Mouse (Mus musculus) neural tube, embryonic 11.5 days (tissue): ENCODE measurements at regions not wholly inside any gene's neighbourhood (a gene's known extent, or its start where the extent isn't known, plus 50 kb on each side); places are given as distances from the start of the nearest gene placed in this dataset.

Experiments used
- ATAC-seq: fragments of 200-750 bp; cut with Nextera tagmentation; 2 replicates; pipeline ENCODE4 v1.8.0; 2017; ENCODE audit warnings: moderate number of reproducible peaks, mild to moderate bottlenecking, moderate TSS enrichment, moderate library complexity; ENCODE audit not compliant: insufficient read depth, low FRiP score, low TSS enrichment
- DNase-seq: peaks from one replicate; pipeline ENCODE4 v3.0.0-alpha.2; 2015; ENCODE audit warnings: low spot score
- H3K27ac ChIP-seq: fragments of 300-500 bp; sonication (generic); 2 replicates; pipeline ENCODE4 v1.5.1; 2014; ENCODE audit warnings: low read depth, mild to moderate bottlenecking, low read length
- H3K27me3 ChIP-seq: fragments of 300-500 bp; sonication (generic); 2 replicates; pipeline ENCODE4 v1.6.1; 2014; ENCODE audit warnings: mild to moderate bottlenecking, low read length, mixed read lengths; ENCODE audit not compliant: control insufficient read depth, insufficient read depth
- H3K36me3 ChIP-seq: fragments of 300-500 bp; sonication (generic); 2 replicates; pipeline ENCODE4 v1.6.1; 2014; ENCODE audit warnings: mild to moderate bottlenecking, low read length, moderate library complexity, mixed read lengths; ENCODE audit not compliant: control insufficient read depth, insufficient read depth
- H3K4me1 ChIP-seq: fragments of 300-500 bp; sonication (generic); 2 replicates; pipeline ENCODE4 v1.6.1; 2014; ENCODE audit warnings: low read length, mixed read lengths; ENCODE audit not compliant: control insufficient read depth, insufficient read depth
- H3K4me2 ChIP-seq: fragments of 300-500 bp; sonication (generic); 2 replicates; pipeline ENCODE4 v1.6.1; 2014; ENCODE audit warnings: low read depth, mild to moderate bottlenecking, moderate library complexity
- H3K4me3 ChIP-seq: fragments of 300-500 bp; sonication (generic); 2 replicates; pipeline ENCODE4 v1.5.1; 2014; ENCODE audit warnings: low read depth, low read length
- H3K9ac ChIP-seq: fragments of 300-500 bp; sonication (generic); 2 replicates; pipeline ENCODE4 v1.6.1; 2014; ENCODE audit warnings: mild to moderate bottlenecking, low read length
- H3K9me3 ChIP-seq: fragments of 300-500 bp; sonication (generic); 2 replicates; pipeline ENCODE4 v1.6.1; 2016; ENCODE audit warnings: low read length; ENCODE audit not compliant: control insufficient read depth
- WGBS: fragments of 180-500 bp; shearing (Covaris S2); extraction: QIAGEN DNeasy Blood & Tissue Kit; methylation state at CpG from one replicate; pipeline ENCODE4 v1.1.7; 2014; 5-methylcytosine and 5-hydroxymethylcytosine counted together

DNA sequence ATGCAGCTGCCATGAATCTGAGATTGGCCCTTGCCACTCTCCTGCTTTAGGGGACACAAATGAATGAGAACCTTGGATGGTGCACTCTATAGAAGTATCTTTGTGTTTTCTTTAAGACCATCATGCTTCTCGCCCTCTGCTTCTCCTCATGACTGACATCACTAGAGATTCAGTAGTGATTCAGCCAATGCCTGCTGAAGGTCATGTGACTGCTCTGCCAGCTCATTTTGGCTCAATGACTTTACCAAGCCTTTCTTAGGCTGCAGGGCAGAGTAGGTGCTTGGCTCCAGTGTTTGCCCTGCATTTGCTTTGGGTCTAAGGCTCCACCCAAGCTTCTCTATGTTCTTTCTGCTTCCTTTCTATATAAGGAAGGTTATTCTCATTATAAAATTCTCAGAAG lies 190.1 kb upstream of the Tnp1 start:
- 93% methylated on average over 1 of the region's 1 CpGs for WGBS
- no peak overlapping the region for H3K4me2 ChIP-seq
- DNase-seq (no peak), ATAC-seq (no peak)
- H3K36me3 ChIP-seq, result no peaks in the 10 kb centered on the region
- H3K4me1 ChIP-seq, result no peaks in the 10 kb centered on the region
- H3K27me3 ChIP-seq, result no peaks in the 10 kb centered on the region
- no peak overlapping the region for H3K27ac ChIP-seq
- no peak overlapping the region for H3K9ac ChIP-seq
- H3K4me3 ChIP-seq, result no peak overlapping the region
- H3K9me3 ChIP-seq, result no peaks in the 10 kb centered on the region

DNA sequence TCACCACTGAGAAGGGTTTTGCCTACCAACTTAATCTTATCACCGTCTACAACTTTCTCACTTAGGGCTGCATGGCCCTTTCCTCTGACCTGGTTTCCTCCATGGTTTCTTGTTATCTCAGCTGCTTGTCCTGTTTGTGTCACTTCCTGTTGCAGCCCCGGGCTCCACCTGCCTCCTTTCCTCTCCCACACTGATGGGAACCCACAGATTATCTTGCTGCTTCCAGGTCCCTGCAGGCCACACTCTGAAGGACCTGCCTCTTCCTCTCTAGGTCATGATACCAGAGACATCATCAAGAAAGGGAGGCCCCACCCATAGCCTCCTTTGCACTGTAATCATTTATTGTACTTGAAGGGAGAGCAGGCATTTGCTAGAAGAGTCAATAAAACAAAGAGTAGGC lies 184.4 kb upstream of the Tnp1 start:
- Histone ChIP-seq H3K4me1 (no peaks in the 10 kb centered on the region), H3K9me3 (no peaks in the 10 kb centered on the region), H3K27ac (no peak overlapping the region), H3K4me3 (no peak overlapping the region), H3K36me3 (no peaks in the 10 kb centered on the region), H3K9ac (no peak overlapping the region), H3K27me3 (no peaks in the 10 kb centered on the region), H3K4me2 (no peak overlapping the region)
- ATAC-seq (no peak), DNase-seq (no peak)
- 84% methylated on average over 2 of the region's 2 CpGs for WGBS

DNA sequence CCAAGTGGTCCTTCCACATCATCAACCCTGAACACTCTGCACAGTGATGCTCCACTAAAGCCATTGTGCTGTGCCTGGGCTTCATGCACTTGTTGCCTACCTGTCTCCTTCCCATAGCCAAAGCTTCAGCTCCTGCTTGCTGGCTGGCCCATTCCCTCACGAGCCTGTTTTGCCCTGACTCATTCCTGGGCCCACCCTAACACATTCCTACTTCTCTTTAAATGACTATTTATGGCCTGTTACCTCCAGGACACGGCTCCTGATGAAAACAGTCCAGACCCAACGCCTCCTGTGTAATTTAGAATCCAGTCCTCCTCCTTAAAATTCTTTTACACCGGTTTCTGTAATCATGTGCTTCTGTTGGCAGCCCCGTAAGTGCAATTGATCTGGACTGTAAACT lies 175.1 kb upstream of the Tnp1 start:
- no peak for ATAC-seq
- 61% methylated on average over 5 of the region's 5 CpGs for WGBS

DNA sequence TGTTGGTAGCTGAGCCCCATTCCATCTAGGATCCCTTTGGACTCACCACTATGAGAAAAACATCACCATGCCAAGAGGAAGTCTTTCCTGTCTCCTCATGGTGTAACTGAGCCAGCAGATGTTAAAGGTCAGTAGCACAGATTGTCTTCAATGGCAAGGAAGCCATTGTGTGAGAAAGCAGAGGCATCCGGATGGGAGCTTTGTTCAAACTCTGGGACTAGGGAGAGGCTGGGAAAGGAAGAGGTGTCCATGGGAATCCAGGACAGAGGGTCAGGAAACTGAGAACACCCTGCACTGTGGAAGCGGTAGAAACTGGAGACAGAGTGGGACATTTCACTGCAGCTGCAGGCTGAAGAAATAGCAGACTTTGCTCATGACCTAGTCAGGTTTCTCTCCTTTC lies 173.1 kb upstream of the Tnp1 start:
- no peak overlapping the region for H3K27ac ChIP-seq
- WGBS, result 63% methylated on average over 2 of the region's 2 CpGs
- no peak overlapping the region for H3K4me2 ChIP-seq
- H3K9ac ChIP-seq, result no peak overlapping the region
- no peak for ATAC-seq
- no peak for DNase-seq
- H3K27me3 ChIP-seq, result no peaks in the 10 kb centered on the region
- H3K4me3 ChIP-seq, result no peak overlapping the region
- H3K4me1 ChIP-seq, result no peaks in the 10 kb centered on the region
- H3K9me3 ChIP-seq, result no peaks in the 10 kb centered on the region
- H3K36me3 ChIP-seq, result no peaks in the 10 kb centered on the region

More for the DNA sequence above, 175.1 kb upstream of the Tnp1 start:
- Histone ChIP-seq H3K27me3 (no peaks in the 10 kb centered on the region), H3K36me3 (no peaks in the 10 kb centered on the region), H3K9me3 (no peaks in the 10 kb centered on the region), H3K4me2 (no peak overlapping the region), H3K27ac (no peak overlapping the region), H3K4me1 (no peaks in the 10 kb centered on the region), H3K9ac (no peak overlapping the region), H3K4me3 (no peak overlapping the region)
- no peak for DNase-seq

DNA sequence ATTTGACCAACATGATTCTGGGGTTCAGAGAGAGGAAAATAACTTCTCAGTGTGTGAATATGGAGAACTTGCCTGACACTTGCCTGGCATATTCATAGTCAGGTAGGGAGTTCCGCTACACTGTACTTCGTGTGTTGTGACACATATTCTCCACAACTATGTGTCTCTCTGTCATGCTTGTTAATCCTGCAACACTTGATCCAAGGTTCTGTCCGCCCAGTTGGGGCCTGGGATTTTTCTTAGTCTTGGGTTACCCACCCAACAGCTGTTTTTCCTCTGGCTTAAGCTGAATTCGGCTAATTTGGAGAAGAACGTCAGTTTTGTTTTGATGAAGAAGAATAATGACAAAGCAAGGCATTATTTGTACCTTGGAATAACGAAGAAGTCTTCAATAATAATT lies 168.8 kb upstream of the Tnp1 start:
- Histone ChIP-seq H3K9ac (no peak overlapping the region), H3K4me1 (no peaks in the 10 kb centered on the region), H3K4me3 (no peak overlapping the region), H3K27me3 (no peaks in the 10 kb centered on the region), H3K4me2 (no peak overlapping the region), H3K27ac (no peak overlapping the region), H3K9me3 (no peaks in the 10 kb centered on the region), H3K36me3 (no peaks in the 10 kb centered on the region)
- ATAC-seq (no peak), DNase-seq (no peak)
- WGBS, result 90% methylated on average over 6 of the region's 6 CpGs

DNA sequence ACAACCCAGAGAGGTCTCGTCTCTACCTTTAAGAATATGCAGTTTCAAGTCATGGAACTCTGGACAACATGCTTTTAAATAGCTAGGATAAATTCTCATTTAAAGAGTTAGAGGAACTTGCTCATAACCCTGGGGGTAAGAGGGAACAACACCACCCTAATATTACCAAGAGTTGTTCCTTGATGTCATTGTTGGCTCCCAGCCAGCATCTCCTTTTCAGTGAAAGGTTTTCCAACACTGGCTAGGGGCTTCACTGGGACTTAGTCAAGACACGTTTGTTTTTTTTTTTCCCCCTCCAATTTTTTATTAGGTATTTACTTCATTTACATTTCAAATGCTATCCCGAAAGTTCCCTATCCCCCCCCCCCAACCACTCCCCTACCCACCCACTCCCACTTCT lies 163.1 kb upstream of the Tnp1 start:
- Histone ChIP-seq H3K9ac (no peak overlapping the region), H3K4me1 (no peaks in the 10 kb centered on the region), H3K27me3 (no peaks in the 10 kb centered on the region), H3K36me3 (no peaks in the 10 kb centered on the region), H3K4me2 (no peak overlapping the region), H3K27ac (no peak overlapping the region), H3K4me3 (no peak overlapping the region), H3K9me3 (no peaks in the 10 kb centered on the region)
- DNase-seq, result no peak
- no peak for ATAC-seq
- 77% methylated on average over 3 of the region's 3 CpGs for WGBS

DNA sequence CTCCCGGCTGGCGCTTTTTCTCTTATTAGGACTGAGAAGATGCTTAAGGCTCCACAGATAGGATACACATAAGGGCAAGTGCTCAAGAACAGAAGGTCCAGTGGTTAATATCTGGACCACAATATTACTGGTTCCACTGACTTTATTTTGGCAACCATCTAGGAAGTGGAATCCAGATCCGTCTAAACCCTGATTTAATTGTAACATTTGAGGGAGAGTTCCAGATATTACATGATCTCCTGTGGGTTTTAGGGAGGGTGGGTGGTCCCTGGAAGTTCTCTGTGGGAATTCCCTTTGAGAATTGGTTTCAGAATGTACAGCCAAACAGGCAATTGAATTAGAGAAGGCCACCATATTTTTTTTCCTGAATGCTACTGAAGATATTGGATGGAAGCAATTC lies 161.4 kb upstream of the Tnp1 start:
- H3K9me3 ChIP-seq, result no peaks in the 10 kb centered on the region
- WGBS, result 92% methylated on average over 3 of the region's 3 CpGs
- no peak overlapping the region for H3K4me2 ChIP-seq
- no peaks in the 10 kb centered on the region for H3K27me3 ChIP-seq
- H3K27ac ChIP-seq, result no peak overlapping the region
- ATAC-seq (no peak), DNase-seq (no peak)
- no peak overlapping the region for H3K4me3 ChIP-seq
- no peaks in the 10 kb centered on the region for H3K4me1 ChIP-seq
- H3K9ac ChIP-seq, result no peak overlapping the region
- H3K36me3 ChIP-seq, result no peaks in the 10 kb centered on the region

DNA sequence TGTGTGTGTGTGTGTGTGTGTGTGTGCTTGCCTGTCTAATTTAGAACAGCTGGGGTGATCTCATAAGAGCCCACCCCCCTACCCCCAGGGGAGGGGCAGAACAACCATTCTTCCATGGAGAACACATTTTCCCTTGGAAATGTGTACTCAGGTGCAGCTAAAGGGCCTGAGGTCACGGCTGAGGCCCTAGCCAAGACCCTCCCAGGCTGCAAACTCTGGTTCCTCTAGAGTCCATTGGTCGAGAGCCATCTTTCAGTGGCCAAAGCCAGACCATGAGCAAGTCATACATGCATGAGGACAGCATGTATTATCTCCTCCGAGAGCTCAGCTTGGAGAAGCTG lies 154.9 kb upstream of the Tnp1 start:
- Histone ChIP-seq H3K9ac (no peak overlapping the region), H3K9me3 (no peaks in the 10 kb centered on the region), H3K4me1 (peaks cover 10% of the 10 kb centered on the region; the same call in 1 of the 2 replicates), H3K36me3 (no peaks in the 10 kb centered on the region), H3K27ac (no peak overlapping the region), H3K27me3 (no peaks in the 10 kb centered on the region), H3K4me2 (no peak overlapping the region), H3K4me3 (no peak overlapping the region)
- ATAC-seq, result no peak
- WGBS, result 49% methylated on average over 3 of the region's 3 CpGs
- DNase-seq, result peak; percentile 51

DNA sequence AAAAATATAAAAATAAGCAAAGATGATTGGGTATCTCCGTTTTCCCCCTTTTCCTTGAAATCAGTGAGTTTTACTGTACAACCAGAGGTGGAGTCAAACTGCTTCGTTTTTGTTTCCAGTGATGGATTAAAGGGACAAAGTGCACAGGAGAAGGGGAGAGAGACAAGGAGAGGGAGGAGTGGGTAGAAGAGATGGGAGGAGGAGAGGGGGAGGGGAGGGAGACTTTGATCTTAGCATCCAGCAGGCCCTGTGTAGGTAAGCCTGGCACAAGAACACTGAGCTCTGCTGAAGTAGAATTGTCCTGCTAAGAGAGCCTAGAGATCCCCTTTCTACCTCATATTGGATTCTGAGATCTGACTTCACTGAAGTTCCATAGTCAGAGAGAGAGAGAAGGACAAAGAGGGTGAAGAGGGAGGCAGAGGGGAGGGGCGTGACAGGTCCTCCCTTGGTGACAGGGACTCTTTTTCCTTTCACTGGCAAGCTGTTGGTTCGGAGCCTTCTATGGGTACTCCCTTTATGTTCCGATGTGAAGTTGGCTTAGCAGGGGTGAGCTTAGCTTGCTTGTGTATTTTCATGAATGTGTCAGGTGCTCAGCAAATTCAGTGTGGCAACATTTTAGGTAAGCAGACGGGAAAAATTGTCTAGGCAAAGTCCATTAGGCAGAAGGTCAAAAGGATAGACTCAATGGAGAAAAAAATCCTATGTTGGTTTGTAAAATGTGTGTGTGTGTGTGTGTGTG lies 154.4 kb upstream of the Tnp1 start:
- Histone ChIP-seq H3K9ac (no peak overlapping the region), H3K27ac (no peak overlapping the region), H3K4me3 (no peak overlapping the region), H3K36me3 (no peaks in the 10 kb centered on the region), H3K27me3 (no peaks in the 10 kb centered on the region), H3K4me1 (peaks cover 10% of the 10 kb centered on the region; the same call in 1 of the 2 replicates), H3K9me3 (no peaks in the 10 kb centered on the region), H3K4me2 (no peak overlapping the region)
- DNase-seq (peak; percentile 30), ATAC-seq (peak; percentile 65; the same call in 1 of the 2 replicates)
- 34% methylated on average over 6 of the region's 6 CpGs for WGBS
